15 mouse cellular contexts compared by ENCODE assay signal in the genomic region with DNA sequence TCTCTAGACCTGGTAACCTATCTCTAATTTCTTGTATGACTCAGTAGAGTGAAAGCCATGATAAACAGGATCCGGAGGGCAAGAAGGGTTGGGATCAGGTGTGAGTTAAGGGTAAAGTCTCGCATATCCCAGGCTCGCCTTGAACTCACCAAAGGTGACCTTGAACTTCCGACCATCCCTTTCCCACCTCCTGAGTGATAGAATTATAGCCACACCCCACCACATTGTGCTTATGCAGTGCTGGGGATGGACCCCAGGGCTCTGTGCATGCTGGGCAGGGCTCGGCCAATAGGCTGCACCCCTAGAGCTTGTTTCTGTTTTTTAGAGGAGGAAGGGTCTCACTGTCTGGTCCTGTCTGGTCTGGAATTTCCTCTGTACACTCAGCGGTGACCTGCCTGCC. TPM values are rescaled to one million over a fixed set of nuclear protein-coding genes. Genes with fewer than 3 reads are reported as not detected.
A peak's percentile ranks its signal among the peaks of the same experiment; 100 is the strongest.
DNase-seq lines count a peak whose midpoint lies in the region; ATAC-seq and TF ChIP-seq lines count a peak whose summit lies in the region.
"Had no signal": no experiment of that assay in that cellular context is flagged by ENCODE, and none has a peak within 500 bp of the region (broad histone marks: within the 10 kb centered on the region; RNA-seq: fewer than 3 reads in every experiment).

No protein-coding gene starts in this region.

- ATAC-seq in heart, embryonic 12.5 days (ENCODE audit: insufficient number of reproducible peaks, low FRiP score), result no peak
- no peak for ATAC-seq in heart, embryonic 11.5 days (replicated peaks; ENCODE audit: insufficient number of reproducible peaks, low FRiP score, low TSS enrichment)
- no peak for ATAC-seq in stomach, postnatal 0 days (ENCODE audit: low FRiP score, low TSS enrichment)
- ATAC-seq: activated CD4-positive, CD25-positive, alpha-beta regulatory T cell, adult 4 months; forebrain, embryonic 13.5 days had no signal

- no peak for TF ChIP-seq EP300 in stomach, postnatal 0 days (optimal IDR thresholded peaks at IDR 0.05)

- peaks cover 94% of the 10 kb centered on the region for H3K4me1 ChIP-seq in heart, embryonic 12.5 days (replicated peaks)
- H3K4me1 ChIP-seq in heart, embryonic 11.5 days (ENCODE audit: control insufficient read depth, insufficient read depth, low read length), result peaks cover 64% of the 10 kb centered on the region
- peaks cover 8% of the 10 kb centered on the region; the same call in 1 of the 2 replicates for H3K4me1 ChIP-seq in stomach, postnatal 0 days (replicated peaks; ENCODE audit: control insufficient read depth, insufficient read depth)
- H3K4me1 ChIP-seq in midbrain, embryonic 10.5 days, result peaks cover 52% of the 10 kb centered on the region

- H3K4me2 ChIP-seq in heart, embryonic 12.5 days, result no peak overlapping the region
- no peak overlapping the region for H3K4me2 ChIP-seq in heart, embryonic 11.5 days
- H3K4me2 ChIP-seq in stomach, postnatal 0 days (replicated peaks; ENCODE audit: low read depth), result no peak overlapping the region
- H3K4me2 ChIP-seq: forebrain, embryonic 13.5 days; hindbrain, embryonic 12.5 days; lung, embryonic 15.5 days; midbrain, embryonic 11.5 days had no signal

- no peak for TF ChIP-seq CTCF in layer of hippocampus, adult 2 months (conservative IDR thresholded peaks at IDR 0.05)
- no peak for TF ChIP-seq CTCF in stomach, postnatal 0 days (IDR thresholded peaks at IDR 0.05; ENCODE audit: low read depth)

- 78% methylated on average over 6 of the region's 6 CpGs for WGBS in heart, embryonic 12.5 days
- 81% methylated on average over 6 of the region's 6 CpGs for WGBS in heart, embryonic 11.5 days (ENCODE audit: insufficient replicate concordance)
- 85% methylated on average over 6 of the region's 6 CpGs for WGBS in stomach, postnatal 0 days
- WGBS in midbrain, embryonic 10.5 days, result 91% methylated on average over 6 of the region's 6 CpGs

- H3K27me3 ChIP-seq in heart, embryonic 12.5 days (replicated peaks), result no peaks in the 10 kb centered on the region
- no peaks in the 10 kb centered on the region for H3K27me3 ChIP-seq in heart, embryonic 11.5 days (ENCODE audit: control insufficient read depth, insufficient read depth, low read length)
- no peaks in the 10 kb centered on the region for H3K27me3 ChIP-seq in stomach, postnatal 0 days (ENCODE audit: control insufficient read depth, insufficient read depth, low read length)
- H3K27me3 ChIP-seq in midbrain, embryonic 10.5 days (ENCODE audit: low read depth, poor library complexity, severe bottlenecking), result no peaks in the 10 kb centered on the region

- no peak overlapping the region for H3K9ac ChIP-seq in heart, embryonic 12.5 days
- no peak overlapping the region for H3K9ac ChIP-seq in heart, embryonic 11.5 days (ENCODE audit: low read depth, low read length)
- H3K9ac ChIP-seq in stomach, postnatal 0 days (ENCODE audit: low read length), result no peak overlapping the region
- H3K9ac ChIP-seq: forebrain, embryonic 13.5 days; hindbrain, embryonic 12.5 days; liver, embryonic 14.5 days; lung, embryonic 15.5 days had no signal

- peak overlapping the region; percentile 24; the same call in 1 of the 2 replicates for H3K27ac ChIP-seq in heart, embryonic 12.5 days (ENCODE audit: poor library complexity, severe bottlenecking)
- H3K27ac ChIP-seq in heart, embryonic 11.5 days (ENCODE audit: low read depth, low read length), result no peak overlapping the region
- peak overlapping the region; percentile 24; the same call in 1 of the 2 replicates for H3K27ac ChIP-seq in layer of hippocampus, adult 2 months
- H3K27ac ChIP-seq in stomach, postnatal 0 days (replicated peaks), result peak overlapping the region; percentile 53; the same call in 1 of the 2 replicates
- no peak overlapping the region for H3K27ac ChIP-seq in midbrain, embryonic 10.5 days (replicated peaks)
- H3K27ac ChIP-seq: forebrain, embryonic 13.5 days; liver, embryonic 14.5 days; lung, embryonic 15.5 days had no signal

- DNase-seq in layer of hippocampus, adult 2 months (ENCODE audit: low spot score in 2 of 2), result no peak
- DNase-seq in layer of hippocampus, postnatal 14 days (ENCODE audit: low spot score in 2 of 2), result no peak
- peak; percentile 91 for DNase-seq in R1 (ENCODE audit: low read depth, low spot score)
- DNase-seq in stomach, postnatal 0 days (ENCODE audit: low spot score), result no peak
- no peak for DNase-seq in midbrain, embryonic 10.5 days (ENCODE audit: low spot score)
- DNase-seq: cerebellum, adult 11-12 months; thymus, postnatal 25 days had no signal

- H3K4me3 ChIP-seq in heart, embryonic 12.5 days, result no peak overlapping the region
- no peak overlapping the region for H3K4me3 ChIP-seq in heart, embryonic 11.5 days (ENCODE audit: low read depth, low read length)
- no peak overlapping the region for H3K4me3 ChIP-seq in layer of hippocampus, adult 2 months
- no peak overlapping the region for H3K4me3 ChIP-seq in stomach, postnatal 0 days (ENCODE audit: low read depth, low read length)
- no peak overlapping the region for H3K4me3 ChIP-seq in midbrain, embryonic 10.5 days
- H3K4me3 ChIP-seq: forebrain, embryonic 13.5 days; hindbrain, embryonic 12.5 days; lung, embryonic 15.5 days had no signal

- H3K9me3 ChIP-seq in heart, embryonic 12.5 days (replicated peaks), result no peaks in the 10 kb centered on the region
- H3K9me3 ChIP-seq in heart, embryonic 11.5 days (replicated peaks; ENCODE audit: control insufficient read depth, low read length), result no peaks in the 10 kb centered on the region
- no peaks in the 10 kb centered on the region for H3K9me3 ChIP-seq in stomach, postnatal 0 days (ENCODE audit: control insufficient read depth, low read length)
- no peaks in the 10 kb centered on the region for H3K9me3 ChIP-seq in midbrain, embryonic 10.5 days (replicated peaks)
- H3K9me3 ChIP-seq: forebrain, embryonic 13.5 days; hindbrain, embryonic 12.5 days; lung, embryonic 15.5 days had no signal

- H3K36me3 ChIP-seq in heart, embryonic 12.5 days, result peaks cover 9% of the 10 kb centered on the region; the same call in 1 of the 2 replicates
- no peaks in the 10 kb centered on the region for H3K36me3 ChIP-seq in heart, embryonic 11.5 days (ENCODE audit: control insufficient read depth, insufficient read depth, low read length)
- H3K36me3 ChIP-seq in stomach, postnatal 0 days (ENCODE audit: control insufficient read depth, insufficient read depth, low read length), result no peaks in the 10 kb centered on the region
- H3K36me3 ChIP-seq in midbrain, embryonic 10.5 days, result peaks cover 29% of the 10 kb centered on the region
- H3K36me3 ChIP-seq: hindbrain, embryonic 12.5 days; lung, embryonic 15.5 days had no signal

RNA-seq across cellular contexts. Expression of a gene that starts 14.4 kb away (rescaled TPM):
- polyA plus RNA-seq in heart, embryonic 12.5 days (2016; fragmentation: Nextera tagmentation; extraction: Ambion mirVana), result 136 and 137 TPM in 2 replicates
- 111 and 114 TPM in 2 replicates for polyA plus RNA-seq in heart, embryonic 11.5 days (2014; fragmentation: Nextera tagmentation; extraction: Ambion mirVana)
- 100 to 1,000 TPM in 1 of 2 experiments, 10 to 100 TPM in 1; 93.2 to 114 TPM for total RNA-seq in layer of hippocampus, adult 2 months (2021)
- 100 to 1,000 TPM; 198 to 202 TPM for total RNA-seq in layer of hippocampus, postnatal 14 days (2021)
- polyA plus RNA-seq in stomach, postnatal 0 days (2015; fragmentation: Nextera tagmentation; extraction: Ambion mirVana), result 44.2 and 49.1 TPM in 2 replicates
- polyA plus RNA-seq in midbrain, embryonic 10.5 days (2016; fragmentation: Nextera tagmentation; extraction: Ambion mirVana), result 62.5 and 74.5 TPM in 2 replicates

Comparison
In these comparisons a context has a peak if more than half of its experiments do, and no peak if none do; other contexts are left out.
1. H3K27ac ChIP-seq: peak in heart, embryonic 12.5 days (single experiment), layer of hippocampus, adult 2 months (single experiment) and stomach, postnatal 0 days (single experiment); none in heart, embryonic 11.5 days (single experiment) and midbrain, embryonic 10.5 days (single experiment).